Mouse (Mus musculus) granulocyte monocyte progenitor cell, adult 5-6 weeks (primary cell): Measurements from ENCODE around the gene Gm49391. TPM values are rescaled to one million over a fixed set of nuclear protein-coding genes. Genes with fewer than 3 reads are reported as not detected.
"Not testable (repeated sequence)": the region's sequence is repeated elsewhere in the genome, so short reads cannot be mapped to it uniquely, and the experiment has no call there.

ENCODE experiments used
- ATAC-seq: replicated peaks from 2 replicates; pipeline ENCODE4 v1.8.0; 2016; ENCODE audit warnings: mild to moderate bottlenecking, moderate TSS enrichment, inconsistent platforms; ENCODE audit not compliant: poor library complexity, severe bottlenecking
- total RNA-seq, 2 experiments: library from RNA; stranded (forward) in 1 of 2; stranded (reverse) in 1 of 2; fragments of 200-712, 200-1000 nt in 1 of 2; fragments of >200 nt in 1 of 2; fragmentation: Nextera tagmentation in 1 of 2; gene quantifications; 2 replicates each; pipeline ENCODE4 v1.2.3; 2014 to 2017

Gene Gm49391
- total RNA-seq (2014; fragmentation: Nextera tagmentation) (not detected in 2 replicates), total RNA-seq (2017) (4.5 TPM in 1 of 2 replicates, not detected in the other)

DNA sequence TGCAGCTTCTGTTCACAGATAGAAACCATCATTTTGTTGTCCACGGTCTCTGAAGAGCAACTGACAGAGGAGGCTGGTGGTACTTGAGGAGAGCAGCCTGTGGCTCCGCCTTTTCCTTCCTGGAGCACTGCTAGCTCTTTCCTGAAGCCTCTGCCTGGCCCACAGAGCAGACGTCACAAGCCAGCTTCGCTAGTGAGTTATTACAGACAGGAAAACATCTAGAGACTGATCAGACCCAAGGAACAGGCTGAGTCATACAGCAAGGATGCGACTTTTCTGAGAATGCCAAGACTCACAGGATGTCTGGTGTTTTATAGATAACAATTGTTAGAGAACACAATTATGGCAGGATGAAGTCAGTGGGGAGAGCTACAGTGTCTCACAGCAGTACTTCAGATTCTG is at the start of gene Gm49391, which contains the start of gene Ctla2a:
Gene Gm49391 (minus strand): TSS at position 72 of the 402 bp plus-strand sequence.
Gene Ctla2a (minus strand): TSS at position 126 of the 402 bp plus-strand sequence.
- ATAC-seq: peak; percentile 99

GRCm38 (mm10) chr13:60972319-60972718 is 35.9 kb upstream of the Gm49391 start:
- peak; percentile 56 for ATAC-seq

GRCm38 (mm10) chr13:60963985-60964384 is 27.6 kb upstream of the Gm49391 start:
- peak; percentile 67 for ATAC-seq

DNA sequence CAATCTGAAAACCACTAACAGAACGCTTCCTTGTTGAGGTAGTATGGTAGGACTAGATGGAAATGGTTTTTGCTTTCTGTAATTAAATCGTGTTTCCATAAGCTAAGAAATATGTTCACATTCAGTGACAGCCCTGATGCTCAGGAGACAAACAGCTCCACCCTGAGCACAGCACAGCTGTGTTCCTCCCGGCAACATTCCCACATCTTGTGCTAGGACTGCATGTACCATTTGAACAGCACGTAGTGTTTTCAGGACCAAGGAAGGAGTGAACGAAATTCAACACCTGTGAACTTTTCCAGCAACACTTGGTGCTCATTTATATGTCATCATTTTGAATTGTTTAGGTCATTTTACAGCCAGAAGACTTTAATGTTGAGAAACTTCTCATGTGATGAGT is 25.3 kb upstream of the Gm49391 start:
- no peak for ATAC-seq

- ATAC-seq: not testable (repeated sequence)
Observed at GRCm38 (mm10) chr13:60941884-60942283, 5.5 kb upstream of the Gm49391 start, which contains the start of gene Tpbpa. Tpbpa (minus strand) TSS chr13:60941984.

DNA sequence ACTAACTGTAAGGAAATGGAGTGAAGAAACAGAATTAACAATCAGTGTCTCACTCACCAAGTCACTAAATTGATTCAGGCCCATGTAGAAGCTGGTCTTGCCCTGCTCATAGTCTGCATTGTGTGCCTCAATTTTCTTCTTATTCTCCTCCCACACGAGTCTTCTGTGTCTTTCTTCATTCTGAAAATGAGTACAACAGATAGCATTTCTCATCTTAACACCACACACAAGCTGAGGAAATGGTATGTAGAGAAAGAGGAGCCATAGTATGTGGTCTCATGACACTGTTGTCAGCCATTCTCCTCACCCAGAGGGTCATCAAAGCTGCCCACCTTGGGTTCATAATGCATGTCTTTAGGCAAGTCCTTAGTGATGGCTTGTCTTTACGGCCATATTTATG is 881 bp downstream of the Gm49391 start, which contains the start of gene Gm49393:
Gene Gm49393 (minus strand): TSS at position 101 of the 400 bp plus-strand sequence.
- not testable (repeated sequence) for ATAC-seq

DNA sequence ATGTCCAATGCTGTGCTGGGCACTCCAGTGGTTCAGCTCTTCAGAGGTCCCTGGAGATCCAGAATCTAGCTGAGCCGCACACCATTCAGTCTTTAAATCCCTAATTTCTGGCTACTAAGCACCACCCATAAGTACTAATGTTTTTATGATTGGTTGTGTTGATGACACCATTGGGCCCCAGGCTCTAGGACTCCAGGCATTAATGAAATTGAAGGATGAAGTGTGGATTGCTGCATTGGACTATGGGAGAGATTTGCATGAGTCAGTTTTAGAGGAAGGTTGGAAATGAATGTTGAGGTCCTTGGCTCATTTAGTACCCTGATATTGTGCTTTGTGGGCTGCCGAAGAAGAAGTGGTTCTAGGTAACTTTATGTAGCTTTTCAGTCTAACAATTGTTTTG is 31.6 kb downstream of the Gm49391 start, which contains the start of gene Tpbpb:
Gene Tpbpb (minus strand): TSS at position 101 of the 400 bp plus-strand sequence.
- not testable (repeated sequence) for ATAC-seq

GRCm38 (mm10) chr13:60897328-60897727 is 39.0 kb downstream of the Gm49391 start, which contains the start of gene Ctla2b:
Ctla2b (minus strand) TSS chr13:60897447.
- ATAC-seq: peak; percentile 97

- ATAC-seq: not testable (repeated sequence)
Observed at GRCm38 (mm10) chr13:60896794-60897193, 39.6 kb downstream of the Gm49391 start, which contains the start of gene Gm49392. Gm49392 (minus strand) TSS chr13:60896894.

GRCm38 (mm10) chr13:60895406-60896160 is 40.8 kb downstream of the Gm49391 start:
- ATAC-seq: no peak

DNA sequence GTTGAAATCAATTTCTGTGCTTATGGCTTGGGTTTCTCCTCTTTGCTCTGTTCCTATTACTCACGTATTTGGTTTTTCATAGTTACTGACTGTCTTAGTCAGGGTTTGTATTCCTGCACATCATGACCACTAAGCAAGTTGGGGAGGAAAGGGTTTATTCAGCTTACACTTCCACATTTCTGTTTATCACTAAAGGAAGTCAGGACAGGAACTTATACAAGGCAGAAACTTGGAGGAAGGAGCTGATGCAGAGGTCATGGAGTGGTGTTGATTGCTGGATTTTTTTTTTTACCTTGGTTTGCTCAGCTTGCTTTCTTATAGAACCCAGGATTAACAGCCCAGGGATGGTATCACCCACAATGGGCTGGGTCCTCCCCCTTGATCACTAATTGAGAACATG is 44.1 kb downstream of the Gm49391 start:
- 0 out of 2 replicates have a peak, but pooled peaks have one; percentile 27 for ATAC-seq

- ATAC-seq: no peak
Observed at GRCm38 (mm10) chr13:60864281-60864680, 72.1 kb downstream of the Gm49391 start, which contains the start of gene 4930486L24Rik. 4930486L24Rik (minus strand) TSS chr13:60864475.

DNA sequence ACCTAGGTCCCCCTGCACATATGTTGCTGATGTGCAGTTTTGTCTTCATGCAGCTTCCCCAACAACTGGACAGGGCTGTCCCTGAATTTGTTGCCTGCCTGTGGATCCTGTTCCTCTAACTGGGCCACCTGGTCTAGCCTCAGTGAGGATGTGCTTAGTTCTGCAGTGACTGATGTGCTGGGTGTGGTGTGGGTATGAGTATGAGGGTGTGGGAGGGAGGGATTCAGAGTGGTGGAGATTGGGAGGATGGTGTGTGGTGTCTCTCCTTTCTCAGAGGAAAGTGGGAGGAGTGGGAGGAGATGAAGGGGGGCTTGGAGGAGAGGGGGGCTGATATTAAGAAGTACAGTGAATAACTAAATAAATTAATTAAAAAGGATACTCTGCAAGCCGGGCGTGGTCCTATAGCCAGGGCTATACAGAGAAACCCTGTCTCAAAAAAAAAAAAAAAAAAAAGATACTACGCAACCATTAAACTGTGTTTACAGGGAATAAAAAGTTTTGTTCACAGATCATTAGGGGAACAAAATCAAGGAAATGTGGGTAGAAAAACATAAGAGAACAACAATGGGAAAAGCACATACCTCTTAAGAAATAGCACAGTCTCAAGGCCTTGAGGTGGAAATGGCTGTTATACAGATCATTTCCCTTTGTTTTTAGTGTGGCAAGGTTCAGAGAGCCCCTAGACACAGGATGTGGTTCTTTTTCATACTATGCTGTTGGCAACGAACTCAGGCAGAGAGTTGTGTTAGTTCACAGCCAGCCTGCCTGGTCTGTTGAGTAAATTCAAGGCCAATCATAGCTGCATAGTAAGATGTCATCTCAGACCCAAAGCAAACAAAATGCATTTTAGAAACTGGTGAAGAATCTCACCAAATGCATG is 87.9 kb downstream of the Gm49391 start:
- peak; percentile 62 for ATAC-seq

Other genes starting within 250 kb of the Gm49391 start
- gene BC051665, start 150.2 kb downstream of the Gm49391 start, total RNA-seq (2014; fragmentation: Nextera tagmentation): not detected in 2 replicates
- not detected in 2 replicates for gene BC051665, start 150.2 kb downstream of the Gm49391 start, total RNA-seq (2017)
- not detected in 2 replicates for gene Ctsll3, start 133.7 kb downstream of the Gm49391 start, total RNA-seq (2014; fragmentation: Nextera tagmentation)
- gene Ctsll3, start 133.7 kb downstream of the Gm49391 start, total RNA-seq (2017): not detected in 2 replicates
- gene 4930486L24Rik, start 72.1 kb downstream of the Gm49391 start, total RNA-seq (2014; fragmentation: Nextera tagmentation): 0.73 TPM in 1 of 2 replicates, not detected in the other
- gene 4930486L24Rik, start 72.1 kb downstream of the Gm49391 start, total RNA-seq (2017): not detected in 2 replicates
- not detected in 2 replicates for gene Gm49392, start 39.7 kb downstream of the Gm49391 start, total RNA-seq (2014; fragmentation: Nextera tagmentation)
- gene Gm49392, start 39.7 kb downstream of the Gm49391 start, total RNA-seq (2017): 1.3 TPM in 1 of 2 replicates, not detected in the other
- gene Ctla2b, start 39.1 kb downstream of the Gm49391 start, total RNA-seq (2014; fragmentation: Nextera tagmentation): 5.3 TPM in 1 of 2 replicates, not detected in the other
- gene Ctla2b, start 39.1 kb downstream of the Gm49391 start, total RNA-seq (2017): 5.5 and 9.2 TPM in 2 replicates
- gene Tpbpb, start 31.7 kb downstream of the Gm49391 start, total RNA-seq (2014; fragmentation: Nextera tagmentation): not detected in 2 replicates
- not detected in 2 replicates for gene Tpbpb, start 31.7 kb downstream of the Gm49391 start, total RNA-seq (2017)
- not detected in 2 replicates for gene Gm49393, start 981 bp downstream of the Gm49391 start, total RNA-seq (2014; fragmentation: Nextera tagmentation)
- gene Gm49393, start 981 bp downstream of the Gm49391 start, total RNA-seq (2017): 0.69 TPM in 1 of 2 replicates, not detected in the other
- gene Ctla2a, start 54 bp upstream of the Gm49391 start, total RNA-seq (2014; fragmentation: Nextera tagmentation): 11.0 and 14.0 TPM in 2 replicates
- gene Ctla2a, start 54 bp upstream of the Gm49391 start, total RNA-seq (2017): 14.9 and 24.9 TPM in 2 replicates
- gene Tpbpa, start 5.4 kb upstream of the Gm49391 start, total RNA-seq (2014; fragmentation: Nextera tagmentation): not detected in 2 replicates
- gene Tpbpa, start 5.4 kb upstream of the Gm49391 start, total RNA-seq (2017): not detected in 2 replicates
- gene Ctsj, start 69.4 kb upstream of the Gm49391 start, total RNA-seq (2014; fragmentation: Nextera tagmentation): not detected in 2 replicates
- not detected in 2 replicates for gene Ctsj, start 69.4 kb upstream of the Gm49391 start, total RNA-seq (2017)
- not detected in 2 replicates for gene Ctsq, start 104.1 kb upstream of the Gm49391 start, total RNA-seq (2014; fragmentation: Nextera tagmentation)
- gene Ctsq, start 104.1 kb upstream of the Gm49391 start, total RNA-seq (2017): not detected in 2 replicates
- gene Ctsr, start 227.7 kb upstream of the Gm49391 start, total RNA-seq (2014; fragmentation: Nextera tagmentation): not detected in 2 replicates
- gene Ctsr, start 227.7 kb upstream of the Gm49391 start, total RNA-seq (2017): not detected in 2 replicates